Mouse (Mus musculus): ENCODE measurements around the gene Ttc23. TPM values are rescaled to one million over a fixed set of nuclear protein-coding genes. Genes with fewer than 3 reads are reported as not detected.

Ttc23 gene
- polyA plus RNA-seq, 1 experiment from 2014 or later = 14.7 TPM

GRCm38 (mm10) chr7:67800547-67800946 is 153.3 kb downstream of the Ttc23 start:
- no peaks in the 10 kb centered on the region for H3K4me1 ChIP-seq (ENCODE audit: control insufficient read depth, insufficient read depth, low read length)
- H3K27ac ChIP-seq (ENCODE audit: low read depth, low read length) = no peak overlapping the region
- H3K9ac ChIP-seq (ENCODE audit: low read length) = no peak overlapping the region
- H3K4me2 ChIP-seq (ENCODE audit: low read length) = no peak overlapping the region
- no peaks in the 10 kb centered on the region for H3K9me3 ChIP-seq (replicated peaks; ENCODE audit: control insufficient read depth, low read length)
- DNase-seq (ENCODE audit: low spot score) (no peak), ATAC-seq (no peak)
- H3K36me3 ChIP-seq (ENCODE audit: control insufficient read depth, insufficient read depth, low read length) = no peaks in the 10 kb centered on the region
- H3K27me3 ChIP-seq (replicated peaks; ENCODE audit: control insufficient read depth, insufficient read depth, low read length) = peaks cover 5% of the 10 kb centered on the region; the same call in 1 of the 2 replicates
- no peak overlapping the region for H3K4me3 ChIP-seq (ENCODE audit: low read depth, low read length)
- WGBS = 88% methylated on average over 6 of the region's 6 CpGs

GRCm38 (mm10) chr7:67801022-67801421 is 153.8 kb downstream of the Ttc23 start:
- DNase-seq (ENCODE audit: low spot score) = no peak
- H3K4me1 ChIP-seq (ENCODE audit: control insufficient read depth, insufficient read depth, low read length) = no peaks in the 10 kb centered on the region
- WGBS = 81% methylated on average over 4 of the region's 4 CpGs
- no peak overlapping the region for H3K4me3 ChIP-seq (ENCODE audit: low read depth, low read length)
- H3K27me3 ChIP-seq (replicated peaks; ENCODE audit: control insufficient read depth, insufficient read depth, low read length) = peaks cover 5% of the 10 kb centered on the region; the same call in 1 of the 2 replicates
- ATAC-seq = no peak
- H3K4me2 ChIP-seq (ENCODE audit: low read length) = no peak overlapping the region
- no peak overlapping the region for H3K9ac ChIP-seq (ENCODE audit: low read length)
- H3K36me3 ChIP-seq (ENCODE audit: control insufficient read depth, insufficient read depth, low read length) = no peaks in the 10 kb centered on the region
- no peaks in the 10 kb centered on the region for H3K9me3 ChIP-seq (replicated peaks; ENCODE audit: control insufficient read depth, low read length)
- no peak overlapping the region for H3K27ac ChIP-seq (ENCODE audit: low read depth, low read length)

- DNase-seq (ENCODE audit: low spot score) (peak; percentile 72), ATAC-seq (peak; percentile 82)
- H3K4me1 ChIP-seq (ENCODE audit: control insufficient read depth, insufficient read depth, low read length) = no peaks in the 10 kb centered on the region
- peak overlapping the region; percentile 63 for H3K4me2 ChIP-seq (ENCODE audit: low read length)
- H3K9me3 ChIP-seq (replicated peaks; ENCODE audit: control insufficient read depth, low read length) = no peaks in the 10 kb centered on the region
- peak overlapping the region; percentile 49; the same call in 1 of the 2 replicates for H3K9ac ChIP-seq (ENCODE audit: low read length)
- no peaks in the 10 kb centered on the region for H3K36me3 ChIP-seq (ENCODE audit: control insufficient read depth, insufficient read depth, low read length)
- H3K27me3 ChIP-seq (replicated peaks; ENCODE audit: control insufficient read depth, insufficient read depth, low read length) = peaks cover 5% of the 10 kb centered on the region; the same call in 1 of the 2 replicates
- H3K27ac ChIP-seq (ENCODE audit: low read depth, low read length) = no peak overlapping the region
- WGBS = 17% methylated on average over 28 of the region's 28 CpGs
- H3K4me3 ChIP-seq (ENCODE audit: low read depth, low read length) = peak overlapping the region; percentile 35
Observed at GRCm38 (mm10) chr7:67803015-67803856, 156.0 kb downstream of the Ttc23 start.

- Histone ChIP-seq H3K9me3 (replicated peaks; ENCODE audit: control insufficient read depth, low read length) (no peaks in the 10 kb centered on the region), H3K9ac (ENCODE audit: low read length) (peak overlapping the region; percentile 49; the same call in 1 of the 2 replicates), H3K4me3 (ENCODE audit: low read depth, low read length) (peak overlapping the region; percentile 35), H3K27ac (ENCODE audit: low read depth, low read length) (no peak overlapping the region), H3K4me2 (ENCODE audit: low read length) (peak overlapping the region; percentile 63), H3K4me1 (ENCODE audit: control insufficient read depth, insufficient read depth, low read length) (no peaks in the 10 kb centered on the region), H3K36me3 (ENCODE audit: control insufficient read depth, insufficient read depth, low read length) (no peaks in the 10 kb centered on the region), H3K27me3 (replicated peaks; ENCODE audit: control insufficient read depth, insufficient read depth, low read length) (peaks cover 5% of the 10 kb centered on the region; the same call in 1 of the 2 replicates)
- peak; percentile 59; the same call in 1 of the 2 replicates for ATAC-seq
- DNase-seq (ENCODE audit: low spot score) = no peak
- WGBS = 16% methylated on average over 12 of the region's 13 CpGs
Observed at GRCm38 (mm10) chr7:67803857-67804215, 156.6 kb downstream of the Ttc23 start.

Small RNA genes lying within 50 kb of the gene (microRNA-seq; reads per million reads assigned to microRNA genes)
- not detected for gene Gm23844

Other genes with a start within 250 kb of the Ttc23 start
- gene Lrrc28, start 2.1 kb upstream of the Ttc23 start, polyA plus RNA-seq (2014; fragmentation: Nextera tagmentation; extraction: Ambion mirVana) = 40.2 and 40.5 TPM in 2 replicates
- gene Synm, start 112.3 kb downstream of the Ttc23 start, polyA plus RNA-seq (2014; fragmentation: Nextera tagmentation; extraction: Ambion mirVana) = 1.4 and 2.2 TPM in 2 replicates